21 mouse cellular contexts compared by ENCODE assay signal in the genomic region with DNA sequence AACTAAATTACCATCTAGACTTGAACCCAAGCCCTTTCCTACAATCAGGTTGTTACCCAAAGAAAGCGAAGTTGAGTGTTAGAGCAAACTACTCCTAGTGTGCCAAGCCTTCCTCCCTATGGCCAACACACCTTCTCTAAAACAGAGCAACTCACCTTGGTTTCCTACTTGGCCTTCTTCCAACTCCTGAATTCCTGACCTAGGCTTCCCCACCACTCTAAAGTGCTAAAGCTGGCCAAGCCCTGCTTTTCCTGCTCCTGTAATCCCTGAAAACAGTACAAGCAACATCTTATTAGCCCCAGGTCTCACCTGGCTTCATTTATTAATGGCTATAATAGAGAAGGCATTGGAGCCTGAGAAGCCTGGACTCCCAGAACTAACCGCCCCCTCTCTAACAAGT. TPM values are rescaled to one million over a fixed set of nuclear protein-coding genes. Genes with fewer than 3 reads are reported as not detected.
DNase-seq lines count a peak whose midpoint lies in the region; ATAC-seq and TF ChIP-seq lines count a peak whose summit lies in the region.
"Had no signal": no experiment of that assay in that cellular context is flagged by ENCODE, and none has a peak within 500 bp of the region (broad histone marks: within the 10 kb centered on the region; RNA-seq: fewer than 3 reads in every experiment).

No protein-coding gene starts in this region.

- no peak for TF ChIP-seq CTCF in lung, embryonic 14.5 days (IDR thresholded peaks at IDR 0.05; ENCODE audit: low read depth)

- WGBS in lung, embryonic 14.5 days, result 85% methylated on average over 2 of the region's 2 CpGs
- 94% methylated on average over 2 of the region's 2 CpGs for WGBS in midbrain, embryonic 11.5 days
- 97% methylated on average over 2 of the region's 2 CpGs for WGBS in midbrain, embryonic 10.5 days

- peaks cover 13% of the 10 kb centered on the region for H3K36me3 ChIP-seq in lung, embryonic 14.5 days (ENCODE audit: insufficient read depth)
- no peaks in the 10 kb centered on the region for H3K36me3 ChIP-seq in midbrain, embryonic 11.5 days (ENCODE audit: control insufficient read depth, insufficient read depth, low read length)
- peaks cover 51% of the 10 kb centered on the region for H3K36me3 ChIP-seq in midbrain, embryonic 10.5 days

- H3K4me2 ChIP-seq in lung, embryonic 14.5 days, result no peak overlapping the region
- H3K4me2 ChIP-seq in midbrain, embryonic 11.5 days, result no peak overlapping the region
- H3K4me2 ChIP-seq: embryonic facial prominence, embryonic 15.5 days; heart, embryonic 12.5 days; hindbrain, embryonic 15.5 days had no signal

- H3K9me3 ChIP-seq in lung, embryonic 14.5 days (ENCODE audit: low read depth, low read length), result no peaks in the 10 kb centered on the region
- H3K9me3 ChIP-seq in midbrain, embryonic 11.5 days (ENCODE audit: control insufficient read depth, low read length), result no peaks in the 10 kb centered on the region; the same call in 1 of the 2 replicates
- peaks cover 4% of the 10 kb centered on the region; the same call in 1 of the 2 replicates for H3K9me3 ChIP-seq in midbrain, embryonic 10.5 days (replicated peaks)
- H3K9me3 ChIP-seq: embryonic facial prominence, embryonic 15.5 days; heart, embryonic 12.5 days; hindbrain, embryonic 15.5 days had no signal

- ATAC-seq in lung, embryonic 14.5 days (ENCODE audit: insufficient read depth), result no peak
- no peak for ATAC-seq in midbrain, embryonic 11.5 days (ENCODE audit: low FRiP score)
- no peak for ATAC-seq in cerebellum, adult (ENCODE audit: insufficient number of reproducible peaks, low FRiP score, low TSS enrichment)
- ATAC-seq: forebrain, embryonic 14.5 days had no signal

- H3K9ac ChIP-seq in lung, embryonic 14.5 days, result no peak overlapping the region
- no peak overlapping the region for H3K9ac ChIP-seq in midbrain, embryonic 11.5 days (ENCODE audit: low read length)
- H3K9ac ChIP-seq: embryonic facial prominence, embryonic 15.5 days; heart, embryonic 12.5 days; hindbrain, embryonic 15.5 days had no signal

- H3K27ac ChIP-seq in lung, embryonic 14.5 days (ENCODE audit: low read depth), result no peak overlapping the region
- H3K27ac ChIP-seq in midbrain, embryonic 11.5 days (ENCODE audit: low read depth, low read length), result no peak overlapping the region
- H3K27ac ChIP-seq in midbrain, embryonic 10.5 days (replicated peaks), result no peak overlapping the region
- H3K27ac ChIP-seq: embryonic facial prominence, embryonic 15.5 days; forebrain, embryonic 10.5 days; hindbrain, embryonic 15.5 days had no signal

- H3K4me1 ChIP-seq in lung, embryonic 14.5 days (ENCODE audit: insufficient read depth), result no peaks in the 10 kb centered on the region
- H3K4me1 ChIP-seq in midbrain, embryonic 11.5 days (ENCODE audit: control insufficient read depth, insufficient read depth, low read length), result no peaks in the 10 kb centered on the region; the same call in 1 of the 2 replicates
- H3K4me1 ChIP-seq in midbrain, embryonic 10.5 days, result no peaks in the 10 kb centered on the region
- H3K4me1 ChIP-seq: hindbrain, embryonic 15.5 days had no signal

- no peaks in the 10 kb centered on the region for H3K27me3 ChIP-seq in lung, embryonic 14.5 days (ENCODE audit: insufficient read depth, low read length)
- H3K27me3 ChIP-seq in midbrain, embryonic 11.5 days (ENCODE audit: control insufficient read depth, insufficient read depth, low read length), result no peaks in the 10 kb centered on the region
- no peaks in the 10 kb centered on the region for H3K27me3 ChIP-seq in midbrain, embryonic 10.5 days (ENCODE audit: low read depth, poor library complexity, severe bottlenecking)
- H3K27me3 ChIP-seq: embryonic facial prominence, embryonic 15.5 days; heart, embryonic 12.5 days; hindbrain, embryonic 15.5 days had no signal

- no peak overlapping the region for H3K4me3 ChIP-seq in lung, embryonic 14.5 days (ENCODE audit: low read depth, low read length)
- H3K4me3 ChIP-seq in midbrain, embryonic 11.5 days (ENCODE audit: low read depth, low read length), result no peak overlapping the region
- no peak overlapping the region for H3K4me3 ChIP-seq in midbrain, embryonic 10.5 days
- H3K4me3 ChIP-seq: embryonic facial prominence, embryonic 15.5 days; erythroblast, embryonic 14.5 days; forebrain, embryonic 10.5 days; heart, embryonic 12.5 days; hindbrain, embryonic 15.5 days had no signal

- DNase-seq in kidney, adult 9 months, result peak; percentile 28
- no peak for DNase-seq in kidney, adult 18-20 months
- DNase-seq in lung, embryonic 14.5 days, result peak; percentile 27
- DNase-seq in lung, postnatal 4 days, result no peak
- peak; percentile 78 for DNase-seq in midbrain, embryonic 11.5 days (ENCODE audit: low spot score, missing footprints)
- no peak for DNase-seq in midbrain, embryonic 10.5 days (ENCODE audit: low spot score)
- DNase-seq: adrenal gland, adult 2 months; adrenal gland, postnatal 25 days; cerebellum, adult 11 months; cerebellum, adult 8-10 months; cerebellum, postnatal 14 days; embryo, embryonic 11 days; gastrocnemius, postnatal 10 days; heart, postnatal 36 days had no signal

RNA-seq across cellular contexts. Expression of gene Ppp2r5e, which starts 17.0 kb away (rescaled TPM):
- 19.9 and 20.3 TPM in 2 replicates for polyA plus RNA-seq in lung, embryonic 14.5 days (2014; fragmentation: Nextera tagmentation; extraction: Ambion mirVana)
- polyA plus RNA-seq in midbrain, embryonic 11.5 days (2014; fragmentation: Nextera tagmentation; extraction: Ambion mirVana), result 22.3 and 24.7 TPM in 2 replicates
- 15.0 and 16.2 TPM in 2 replicates for polyA plus RNA-seq in midbrain, embryonic 10.5 days (2016; fragmentation: Nextera tagmentation; extraction: Ambion mirVana)

Comparison
In these comparisons a context has a peak if more than half of its experiments do, and no peak if none do; other contexts are left out.
1. DNase-seq: peak in kidney, adult 9 months (single experiment), lung, embryonic 14.5 days (single experiment) and midbrain, embryonic 11.5 days (single experiment); none in kidney, adult 18-20 months (single experiment), lung, postnatal 4 days (0 of 2) and midbrain, embryonic 10.5 days (single experiment).